Mouse (Mus musculus) heart, adult 2 months (tissue): ENCODE measurements around the gene Rnasel.

Experiments used
- CTCF ChIP-seq: fragments of 200-600 bp; IDR thresholded peaks from 2 replicates; pipeline ENCODE4 v1.8.1; 2022; ENCODE audit warnings: antibody characterized with exemption, mild to moderate bottlenecking, moderate library complexity
- EP300 ChIP-seq: fragments of 200-500 bp; IDR thresholded peaks from 2 replicates; pipeline ENCODE4 v1.6.1; 2011; ENCODE audit warnings: low read depth, low read length, control low read depth; ENCODE audit not compliant: insufficient read depth

GRCm38 (mm10) chr1:153768465-153768864 is 19.2 kb downstream of the Rnasel start:
- TF ChIP-seq CTCF (no peak), EP300 (no peak)
